Mouse (Mus musculus): ENCODE results near the gene Gpatch8. TPM values are rescaled to one million over a fixed set of nuclear protein-coding genes. Genes with fewer than 3 reads are reported as not detected.

The Gpatch8 gene
- total and polyA plus RNA-seq, 3 experiments = 11.5 to 24.7 (median 16.6) TPM

- peaks cover 31% of the 10 kb centered on the region for H3K27me3 ChIP-seq (replicated peaks)
- no peak for TF ChIP-seq MAFK (IDR thresholded peaks at IDR 0.05; ENCODE audit: insufficient replicate concordance, low read length)
- TF ChIP-seq POLR2A (IDR thresholded peaks at IDR 0.05; ENCODE audit: low read depth, low read length) = no peak
- no peak for TF ChIP-seq MYC (IDR thresholded peaks at IDR 0.05; ENCODE audit: low read depth, low read length)
- TF ChIP-seq SMC3 (IDR thresholded peaks at IDR 0.05; ENCODE audit: low read depth, low read length) = peak; percentile 42
- TF ChIP-seq JUND (conservative IDR thresholded peaks at IDR 0.05; ENCODE audit: low read depth, low read length) = no peak
- peak; percentile 41 for TF ChIP-seq RAD21 (IDR thresholded peaks at IDR 0.05; ENCODE audit: low read depth, low read length)
- no peak for TF ChIP-seq NRF1 (IDR thresholded peaks at IDR 0.05; ENCODE audit: low read depth, low read length)
- no peak for TF ChIP-seq EP300 (IDR thresholded peaks at IDR 0.05; ENCODE audit: low read length)
- peak in 1 of 2 experiments; percentile 61; a peak in 3 of 4 replicates for TF ChIP-seq CTCF (conservative IDR thresholded peaks at IDR 0.05 in 1 of 2, IDR thresholded peaks at IDR 0.05 in 1 of 2; ENCODE audit: low read depth in 2 of 2, low read length in 2 of 2)
- no peak for TF ChIP-seq BHLHE40 (IDR thresholded peaks at IDR 0.05; ENCODE audit: low read depth, low read length)
- TF ChIP-seq UBTF (IDR thresholded peaks at IDR 0.05; ENCODE audit: low read depth, low read length) = no peak
- no peak for TF ChIP-seq IRF4 (IDR thresholded peaks at IDR 0.05; ENCODE audit: low read depth, low read length)
- no peak for TF ChIP-seq MAZ (IDR thresholded peaks at IDR 0.05; ENCODE audit: low read depth, low read length)
- TF ChIP-seq ETS1 (conservative IDR thresholded peaks at IDR 0.05; ENCODE audit: low read depth, low read length) = no peak
- peak; percentile 35 for DNase-seq (ENCODE audit: extremely low read depth)
- peaks cover 7% of the 10 kb centered on the region for H3K9me3 ChIP-seq (replicated peaks; ENCODE audit: low read length)
- dilution Hi-C loops (cut with MboI; ENCODE audit: extremely low pct_ligation_motif_present, extremely low pct_unique_long_range_greater_than_20kb, low sequenced_read_pairs) (no loop called here), in situ Hi-C loops (cut with MboI; ENCODE audit: low pct_ligation_motif_present, low pct_unique_long_range_greater_than_20kb, low sequenced_read_pairs) (no loop called here)
- H3K27ac ChIP-seq (ENCODE audit: insufficient read depth, low read depth) = no peak overlapping the region
- no peaks in the 10 kb centered on the region for H3K79me2 ChIP-seq (replicated peaks; ENCODE audit: control insufficient read depth, extremely low read depth, insufficient read depth, poor library complexity, severe bottlenecking)
- no peak overlapping the region for H3K4me3 ChIP-seq (replicated peaks in 1 of 3; ENCODE audit: low read depth in 2 of 3, low read length in 2 of 3, poor library complexity in 1 of 3)
- H3K4me2 ChIP-seq (ENCODE audit: insufficient read depth, low read depth, poor library complexity, severe bottlenecking) = no peak overlapping the region
- H3K9ac ChIP-seq (ENCODE audit: insufficient read depth, low read depth) = no peak overlapping the region
- H3K4me1 ChIP-seq (ENCODE audit: control insufficient read depth in 1 of 2, insufficient read depth in 2 of 2) = 0 out of 4 replicates have a peak, but pooled peaks cover 0 to 2% of the 10 kb centered on the region in 2 experiments
- H3K36me3 ChIP-seq (replicated peaks in 1 of 2; ENCODE audit: control insufficient read depth in 1 of 2, insufficient read depth in 1 of 2, low read length in 1 of 2) = no peaks in the 10 kb centered on the region
These were observed 43.7 kb upstream of the Gpatch8 start for GRCm38 (mm10) chr11:102599912-102600311.

GRCm38 (mm10) chr11:102595341-102595820 lies 39.2 kb upstream of the Gpatch8 start:
- Histone ChIP-seq H3K9me3 (replicated peaks; ENCODE audit: low read length) (peaks cover 2% of the 10 kb centered on the region), H3K36me3 (replicated peaks in 1 of 2; ENCODE audit: control insufficient read depth in 1 of 2, insufficient read depth in 1 of 2, low read length in 1 of 2) (no peaks in the 10 kb centered on the region), H3K27ac (ENCODE audit: insufficient read depth, low read depth) (no peak overlapping the region), H3K9ac (ENCODE audit: insufficient read depth, low read depth) (no peak overlapping the region), H3K4me2 (ENCODE audit: insufficient read depth, low read depth, poor library complexity, severe bottlenecking) (no peak overlapping the region), H3K4me3 (replicated peaks in 1 of 3; ENCODE audit: low read depth in 2 of 3, low read length in 2 of 3, poor library complexity in 1 of 3) (no peak overlapping the region), H3K4me1 (ENCODE audit: control insufficient read depth in 1 of 2, insufficient read depth in 2 of 2) (no peaks in the 10 kb centered on the region), H3K79me2 (replicated peaks; ENCODE audit: control insufficient read depth, extremely low read depth, insufficient read depth, poor library complexity, severe bottlenecking) (no peaks in the 10 kb centered on the region), H3K27me3 (replicated peaks) (peaks cover 42% of the 10 kb centered on the region)
- DNase-seq (ENCODE audit: extremely low read depth) = no peak
- TF ChIP-seq RAD21 (IDR thresholded peaks at IDR 0.05; ENCODE audit: low read depth, low read length) = no peak
- TF ChIP-seq SMC3 (IDR thresholded peaks at IDR 0.05; ENCODE audit: low read depth, low read length) = no peak
- TF ChIP-seq MAZ (IDR thresholded peaks at IDR 0.05; ENCODE audit: low read depth, low read length) = no peak
- TF ChIP-seq GABPA (IDR thresholded peaks at IDR 0.05; ENCODE audit: insufficient replicate concordance, low read depth, low read length) = no peak
- dilution Hi-C loops (cut with MboI; ENCODE audit: extremely low pct_ligation_motif_present, extremely low pct_unique_long_range_greater_than_20kb, low sequenced_read_pairs) (no loop called here), in situ Hi-C loops (cut with MboI; ENCODE audit: low pct_ligation_motif_present, low pct_unique_long_range_greater_than_20kb, low sequenced_read_pairs) (no loop called here)

Measured in CH12.LX (cell line).